Mouse (Mus musculus) layer of hippocampus, adult 2 months (tissue): ENCODE data around the gene Fez2. TPM values are rescaled to one million over a fixed set of nuclear protein-coding genes. Genes with fewer than 3 reads are reported as not detected.
A peak's percentile ranks its signal among the peaks of the same experiment; 100 is the strongest.

Experiments used
- DNase-seq, 2 experiments: peaks; one replicate each; pipeline ENCODE4 v3.0.0; 2022; ENCODE audit warnings: low spot score in 2 of 2
- H3K27ac ChIP-seq: fragments of 200-600 bp; 2 replicates; pipeline ENCODE4 v1.8.1; 2022
- H3K4me3 ChIP-seq: fragments of 200-600 bp; 2 replicates; pipeline ENCODE4 v1.8.1; 2022; ENCODE audit warnings: mild to moderate bottlenecking
- CTCF ChIP-seq: fragments of 200-600 bp; conservative IDR thresholded peaks from 2 replicates; pipeline ENCODE4 v1.8.1; 2022; ENCODE audit warnings: antibody characterized with exemption, mild to moderate bottlenecking, moderate library complexity
- total RNA-seq, 2 experiments: library from RNA; stranded (reverse); gene quantifications; 2 replicates each; pipeline ENCODE4 v1.2.3; 2021

Fez2 gene
- total RNA-seq, 2 experiments from 2014 or later, result 30.9 to 32.1 TPM

DNA sequence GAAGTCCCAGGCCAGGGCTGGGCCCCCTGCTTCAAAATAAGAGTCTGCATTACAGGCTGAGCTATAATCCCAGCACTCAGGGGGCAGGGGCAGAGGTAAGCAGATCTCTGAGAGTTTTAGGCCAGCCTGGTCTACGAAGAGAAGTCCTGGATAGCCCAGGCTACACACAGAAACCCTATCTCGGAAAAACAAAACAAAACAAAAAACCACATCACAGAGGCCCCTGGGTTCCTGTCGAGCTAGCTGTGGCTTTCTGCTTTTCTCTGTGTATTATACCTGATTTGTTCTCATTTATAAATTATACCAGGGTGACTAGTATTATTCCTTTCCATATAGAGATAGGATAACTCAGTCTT lies 65.5 kb downstream of the Fez2 start:
- no peak for TF ChIP-seq CTCF
- H3K4me3 ChIP-seq, result no peak overlapping the region
- no peak for DNase-seq
- no peak overlapping the region for H3K27ac ChIP-seq

GRCm38 (mm10) chr17:78351676-78352499 lies 66.1 kb downstream of the Fez2 start:
- Histone ChIP-seq H3K4me3 (no peak overlapping the region), H3K27ac (no peak overlapping the region)
- no peak for TF ChIP-seq CTCF
- no peak for DNase-seq

DNA sequence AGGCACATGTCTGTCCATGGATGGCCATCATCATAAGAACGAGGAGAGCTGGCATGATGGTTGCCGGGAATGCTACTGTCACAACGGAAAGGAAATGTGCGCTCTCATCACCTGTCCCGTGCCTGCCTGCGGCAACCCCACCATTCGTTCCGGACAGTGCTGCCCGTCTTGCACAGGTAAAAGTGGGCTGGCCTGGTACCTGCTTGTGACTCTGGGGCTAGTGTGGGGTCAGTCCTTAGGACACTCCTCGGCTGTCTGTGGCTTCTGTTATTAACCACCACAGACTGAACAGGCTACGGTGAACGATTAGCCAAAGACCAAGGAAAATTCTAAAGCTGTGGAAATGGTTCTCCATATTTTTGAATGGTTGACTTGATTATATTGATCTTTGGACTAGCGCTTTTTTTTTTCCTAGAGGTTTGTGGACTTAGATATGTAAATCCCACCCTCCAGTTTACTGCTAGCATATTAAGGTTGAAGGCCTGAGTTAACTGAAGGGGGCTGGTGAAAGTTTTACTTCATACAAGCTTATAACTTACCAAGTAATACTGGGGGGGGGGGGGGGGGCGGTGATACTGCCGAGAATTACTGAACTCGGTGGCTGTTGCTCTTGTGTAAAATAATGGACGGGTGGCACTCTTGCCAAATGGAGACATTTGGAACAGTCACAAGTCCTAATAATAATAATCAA lies 70.7 kb downstream of the Fez2 start:
- no peak for DNase-seq
- TF ChIP-seq CTCF, result no peak
- H3K4me3 ChIP-seq, result no peak overlapping the region
- H3K27ac ChIP-seq, result no peak overlapping the region

DNA sequence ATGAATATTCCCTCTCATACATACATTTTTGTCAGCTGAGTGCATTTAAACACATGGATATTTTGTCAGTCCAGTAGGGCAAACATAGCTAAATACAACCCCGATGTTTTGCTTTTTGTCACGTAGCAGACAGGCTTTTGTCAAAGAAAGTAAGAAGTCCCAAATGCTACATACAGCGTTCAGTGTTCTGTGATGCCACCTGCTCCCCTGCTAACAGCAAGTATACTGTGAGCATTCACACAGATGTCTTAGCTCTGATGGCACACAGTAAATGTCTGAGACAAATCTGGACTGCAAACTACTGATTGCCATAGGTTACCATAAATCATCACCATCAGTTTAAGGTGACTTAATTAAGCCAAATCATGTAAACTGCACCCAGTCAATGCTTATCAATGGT lies 74.3 kb downstream of the Fez2 start:
- H3K27ac ChIP-seq, result no peak overlapping the region
- TF ChIP-seq CTCF, result no peak
- DNase-seq, result no peak
- H3K4me3 ChIP-seq, result no peak overlapping the region

- H3K27ac ChIP-seq, result no peak overlapping the region
- DNase-seq, result no peak
- H3K4me3 ChIP-seq, result no peak overlapping the region
- no peak for TF ChIP-seq CTCF
Measured at GRCm38 (mm10) chr17:78335250-78335649, 82.7 kb downstream of the Fez2 start.

- no peak for DNase-seq
- Histone ChIP-seq H3K27ac (no peak overlapping the region), H3K4me3 (no peak overlapping the region)
- no peak for TF ChIP-seq CTCF
Measured at GRCm38 (mm10) chr17:78333275-78333674, 84.7 kb downstream of the Fez2 start.

- no peak overlapping the region for H3K4me3 ChIP-seq
- no peak for TF ChIP-seq CTCF
- no peak overlapping the region for H3K27ac ChIP-seq
- DNase-seq, result no peak
Measured at GRCm38 (mm10) chr17:78331438-78331837, 86.5 kb downstream of the Fez2 start.

DNA sequence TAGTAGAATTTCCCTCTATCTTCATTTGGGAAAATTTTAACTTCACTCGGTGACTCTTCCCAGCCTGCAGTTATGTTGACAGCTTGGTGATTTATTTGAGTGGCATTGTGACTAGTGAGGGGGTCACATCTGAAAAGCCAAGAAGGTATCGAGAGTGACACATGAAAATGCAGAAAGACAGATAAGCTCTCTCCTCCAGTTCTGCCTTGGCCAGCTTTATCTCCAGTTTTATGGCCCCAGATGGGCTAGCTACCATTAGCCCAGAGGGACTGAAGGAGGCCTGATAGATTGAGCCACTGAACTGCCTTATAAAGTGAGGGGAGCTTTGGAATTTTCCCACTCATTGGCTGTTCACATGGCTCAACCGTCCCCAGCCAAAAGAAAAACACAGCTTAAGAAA lies 89.7 kb downstream of the Fez2 start:
- no peak for DNase-seq
- Histone ChIP-seq H3K4me3 (no peak overlapping the region), H3K27ac (no peak overlapping the region)
- no peak for TF ChIP-seq CTCF

GRCm38 (mm10) chr17:78327187-78327586 lies 90.8 kb downstream of the Fez2 start:
- Histone ChIP-seq H3K4me3 (no peak overlapping the region), H3K27ac (no peak overlapping the region)
- DNase-seq, result no peak
- TF ChIP-seq CTCF, result no peak

- H3K4me3 ChIP-seq, result no peak overlapping the region
- H3K27ac ChIP-seq, result no peak overlapping the region
- no peak for DNase-seq
- TF ChIP-seq CTCF, result no peak
Measured at GRCm38 (mm10) chr17:78326381-78326780, 91.6 kb downstream of the Fez2 start.

DNA sequence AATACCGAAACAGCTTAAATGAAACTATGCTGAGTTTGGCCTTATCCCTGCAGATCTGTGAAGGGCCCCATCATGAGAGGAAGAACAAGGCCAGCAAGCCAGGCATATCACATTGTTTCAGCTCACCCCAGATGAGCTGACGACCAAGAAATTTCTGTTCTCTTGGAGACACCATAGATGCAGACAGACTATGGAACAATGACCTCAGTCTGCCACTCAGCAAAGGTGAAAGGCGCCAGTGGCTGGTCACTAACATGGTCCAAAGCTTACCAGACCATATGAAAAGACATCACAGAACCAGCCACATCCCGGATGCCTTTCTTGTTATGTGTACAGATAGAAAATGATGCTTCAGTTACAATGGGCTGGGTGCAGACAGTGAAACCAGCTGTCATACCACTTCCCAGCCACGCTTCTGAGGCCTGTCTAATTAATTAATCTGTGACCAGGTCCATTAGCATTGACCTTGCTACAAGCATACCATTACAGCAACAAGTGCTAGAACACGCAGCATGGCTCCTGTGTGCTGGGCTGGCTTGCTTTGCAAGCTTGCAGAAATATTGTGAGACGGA lies 92.1 kb downstream of the Fez2 start:
- no peak for DNase-seq
- TF ChIP-seq CTCF, result no peak
- no peak overlapping the region for H3K4me3 ChIP-seq
- no peak overlapping the region for H3K27ac ChIP-seq

- no peak for TF ChIP-seq CTCF
- H3K27ac ChIP-seq, result peak overlapping the region; percentile 58
- DNase-seq, result no peak
- no peak overlapping the region for H3K4me3 ChIP-seq
Measured at GRCm38 (mm10) chr17:78322369-78323335, 95.3 kb downstream of the Fez2 start.
